Mouse (Mus musculus) intestine, embryonic 14.5 days (tissue): ENCODE results near the gene Igsf11. TPM values are rescaled to one million over a fixed set of nuclear protein-coding genes. Genes with fewer than 3 reads are reported as not detected.
"Not testable (repeated sequence)": the region's sequence is repeated elsewhere in the genome, so short reads cannot be mapped to it uniquely, and the experiment has no call there.

Experiments
- ATAC-seq: fragments of 200-750 bp; cut with Nextera tagmentation; replicated peaks from 2 replicates; pipeline ENCODE4 v1.8.0; 2017; ENCODE audit warnings: low read depth, moderate number of reproducible peaks, moderate TSS enrichment, moderate library complexity; ENCODE audit not compliant: low FRiP score, low TSS enrichment
- DNase-seq: peaks from one replicate; pipeline ENCODE4 v3.0.0-alpha.2; 2018; ENCODE audit warnings: low spot score
- H3K27ac ChIP-seq: fragments of 300-500 bp; sonication (generic); 2 replicates; pipeline ENCODE4 v1.5.1; 2014; ENCODE audit warnings: low read depth, mild to moderate bottlenecking, control low read depth
- H3K27me3 ChIP-seq: fragments of 300-500 bp; sonication (generic); replicated peaks from 2 replicates; pipeline ENCODE4 v1.6.1; 2014; ENCODE audit warnings: low read length, control low read depth; ENCODE audit not compliant: control insufficient read depth, insufficient read depth
- H3K36me3 ChIP-seq: fragments of 300-500 bp; sonication (generic); 2 replicates; pipeline ENCODE4 v1.6.1; 2014; ENCODE audit warnings: low read length, control low read depth; ENCODE audit not compliant: control insufficient read depth, insufficient read depth
- H3K4me1 ChIP-seq: fragments of 300-500 bp; sonication (generic); replicated peaks from 2 replicates; pipeline ENCODE4 v1.6.1; 2014; ENCODE audit warnings: low read length, control low read depth, mixed read lengths; ENCODE audit not compliant: control insufficient read depth, insufficient read depth
- H3K4me2 ChIP-seq: fragments of 300-500 bp; sonication (generic); 2 replicates; pipeline ENCODE4 v1.6.1; 2014; ENCODE audit warnings: low read length
- H3K4me3 ChIP-seq: fragments of 300-500 bp; sonication (generic); 2 replicates; pipeline ENCODE4 v1.5.1; 2014; ENCODE audit warnings: low read depth, low read length, control low read depth, mixed read lengths
- H3K9ac ChIP-seq: fragments of 300-500 bp; sonication (generic); 2 replicates; pipeline ENCODE4 v1.6.1; 2014; ENCODE audit warnings: mild to moderate bottlenecking, low read length
- H3K9me3 ChIP-seq: fragments of 300-500 bp; sonication (generic); 2 replicates; pipeline ENCODE4 v1.6.1; 2016; ENCODE audit warnings: low read length, control low read depth; ENCODE audit not compliant: control insufficient read depth
- WGBS: fragments of 180-500 bp; shearing (Covaris S2); extraction: QIAGEN DNeasy Blood & Tissue Kit; methylation state at CpG from one replicate; pipeline ENCODE4 v1.1.7; 2014; 5-methylcytosine and 5-hydroxymethylcytosine counted together
- polyA plus RNA-seq: library from polyadenylated mRNA; unstranded; fragments of >200 nt; fragmentation: Nextera tagmentation; extraction: Ambion mirVana; gene quantifications from 2 replicates; pipeline ENCODE4 v1.2.1, GENCODE M21; 2014

Igsf11 gene
- polyA plus RNA-seq, 1 experiment from 2014 or later, result 1.6 TPM

DNA sequence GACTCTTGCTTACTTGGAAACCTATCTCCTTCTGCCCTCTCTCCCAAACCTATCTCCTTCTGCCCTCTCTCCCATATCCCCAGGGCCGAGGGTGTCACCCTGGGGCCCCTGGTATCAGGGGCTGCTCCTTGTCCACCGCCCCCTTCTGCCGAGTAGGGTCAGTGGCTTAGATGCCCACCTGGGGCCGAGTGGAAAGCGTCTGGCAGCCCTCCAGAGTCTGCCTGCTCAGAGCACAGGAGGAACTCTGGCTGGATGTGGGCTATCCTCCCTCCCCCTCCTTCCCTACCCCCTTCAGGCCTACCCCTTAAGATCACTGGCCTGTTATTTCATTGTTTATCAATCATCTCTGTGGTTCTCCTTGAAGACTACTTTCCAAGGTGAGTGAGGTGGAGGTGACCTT lies 88.1 kb downstream of the Igsf11 start:
- Histone ChIP-seq H3K4me3 (no peak overlapping the region), H3K4me2 (no peak overlapping the region), H3K27me3 (no peaks in the 10 kb centered on the region), H3K27ac (no peak overlapping the region), H3K9me3 (no peaks in the 10 kb centered on the region), H3K9ac (no peak overlapping the region), H3K36me3 (no peaks in the 10 kb centered on the region), H3K4me1 (no peaks in the 10 kb centered on the region)
- 50% methylated on average over 5 of the region's 5 CpGs for WGBS
- ATAC-seq, result no peak
- DNase-seq, result no peak

DNA sequence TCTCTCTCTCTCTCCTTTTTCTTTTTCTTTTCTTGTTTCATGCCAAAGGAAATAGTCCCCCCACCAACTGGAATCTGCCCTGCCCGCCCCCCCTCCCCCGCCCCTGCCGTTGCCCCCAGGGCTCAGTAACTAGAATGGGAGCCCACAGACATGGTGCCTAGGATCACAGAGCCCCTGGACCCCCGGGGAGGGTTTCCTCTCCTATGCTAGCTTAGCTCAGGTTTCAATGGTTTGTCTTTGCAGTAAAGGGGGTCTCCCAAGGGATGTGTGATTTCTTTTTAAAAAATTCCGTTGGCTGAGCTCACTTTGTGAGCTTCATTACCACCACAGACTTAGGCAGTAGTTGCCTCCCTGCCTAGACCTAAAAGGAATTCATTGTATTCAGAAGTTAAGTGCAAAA lies 89.6 kb downstream of the Igsf11 start:
- Histone ChIP-seq H3K27me3 (no peaks in the 10 kb centered on the region), H3K4me2 (no peak overlapping the region), H3K27ac (no peak overlapping the region), H3K4me1 (peaks cover 6% of the 10 kb centered on the region; the same call in 1 of the 2 replicates), H3K9ac (no peak overlapping the region), H3K9me3 (no peaks in the 10 kb centered on the region), H3K36me3 (no peaks in the 10 kb centered on the region), H3K4me3 (no peak overlapping the region)
- ATAC-seq (no peak), DNase-seq (no peak)
- 14% methylated on average over 5 of the region's 5 CpGs for WGBS

DNA sequence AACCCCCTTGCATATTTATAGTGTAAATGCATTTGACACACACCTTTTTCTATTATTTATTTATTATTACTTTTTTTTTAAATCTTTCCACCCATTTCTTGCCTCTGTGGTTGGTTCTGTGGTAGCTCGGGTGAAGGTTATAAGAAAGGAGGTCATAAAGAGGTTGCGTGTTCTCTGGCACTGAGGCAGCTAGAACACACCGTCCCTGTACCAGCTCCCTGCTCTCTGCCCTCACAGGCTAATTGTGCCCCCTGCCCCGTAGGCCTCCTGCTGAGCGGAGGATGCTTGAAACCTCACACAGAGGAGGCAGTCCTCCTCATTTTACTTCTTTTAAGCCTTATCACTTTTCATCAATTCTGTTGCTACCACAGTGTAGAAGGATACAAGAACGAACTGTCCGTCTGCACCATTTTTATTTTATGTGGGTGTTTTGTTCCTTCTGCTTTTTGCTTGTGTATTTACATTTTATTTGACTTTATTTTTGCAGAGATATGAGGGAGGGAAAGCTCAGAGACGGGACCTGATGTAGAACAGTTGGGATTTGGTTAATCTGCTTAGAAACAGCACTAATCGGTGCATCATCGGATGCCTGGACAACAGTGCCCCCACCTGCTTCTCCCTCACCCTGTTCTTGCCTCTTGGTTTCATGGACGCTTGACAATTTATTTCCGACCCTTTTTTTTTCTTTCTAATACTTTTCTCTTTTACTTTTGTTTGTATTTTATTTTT lies 90.2 kb downstream of the Igsf11 start:
- H3K9ac ChIP-seq, result no peak overlapping the region
- no peak overlapping the region for H3K4me2 ChIP-seq
- peaks cover 6% of the 10 kb centered on the region; the same call in 1 of the 2 replicates for H3K4me1 ChIP-seq
- H3K27ac ChIP-seq, result no peak overlapping the region
- no peaks in the 10 kb centered on the region for H3K36me3 ChIP-seq
- no peak for DNase-seq
- WGBS, result 43% methylated on average over 12 of the region's 12 CpGs
- no peaks in the 10 kb centered on the region for H3K9me3 ChIP-seq
- no peak for ATAC-seq
- no peak overlapping the region for H3K4me3 ChIP-seq
- H3K27me3 ChIP-seq, result no peaks in the 10 kb centered on the region

DNA sequence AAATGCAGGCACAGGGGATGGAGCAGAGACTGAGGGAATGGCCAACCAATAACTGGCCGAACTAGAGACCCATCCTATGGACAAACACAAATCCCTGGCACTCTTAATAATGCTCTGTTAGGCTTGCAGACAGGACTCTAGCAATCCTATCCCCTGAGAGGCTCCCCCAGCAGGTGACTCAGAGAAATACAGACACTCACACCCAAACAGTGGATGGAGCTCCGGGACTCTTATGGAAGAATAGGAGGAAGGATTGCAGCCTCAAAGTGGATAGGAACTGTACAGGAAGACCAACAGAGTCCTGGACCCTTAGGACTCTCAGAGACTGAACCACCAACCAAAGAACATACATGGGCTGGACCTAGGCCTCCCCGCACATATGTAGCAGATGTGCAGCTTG lies 91.4 kb downstream of the Igsf11 start:
- not testable (repeated sequence) for H3K4me2 ChIP-seq, H3K36me3 ChIP-seq, H3K27ac ChIP-seq, H3K9ac ChIP-seq, ATAC-seq, H3K4me3 ChIP-seq, H3K27me3 ChIP-seq, DNase-seq, H3K9me3 ChIP-seq, H3K4me1 ChIP-seq
- 78% methylated on average over 3 of the region's 3 CpGs for WGBS

DNA sequence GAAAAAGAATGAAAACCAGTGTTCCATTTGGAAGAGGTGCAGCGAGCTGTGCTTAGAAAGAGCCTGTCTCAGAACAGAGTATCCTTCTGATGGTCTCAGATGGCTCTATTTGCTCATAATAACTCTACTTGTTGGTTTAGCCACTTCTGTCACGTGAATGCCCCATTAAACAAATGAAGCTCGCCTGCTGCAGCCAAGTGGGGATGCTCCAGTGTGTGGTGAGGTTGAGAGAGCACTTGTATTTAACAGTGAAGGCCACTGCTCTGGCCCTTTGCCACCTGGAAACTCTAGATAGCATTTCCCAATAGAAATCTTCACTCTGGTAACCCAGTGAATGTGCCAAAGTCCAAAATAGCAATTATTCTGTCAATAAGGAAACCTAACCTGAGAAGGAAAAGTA lies 92.9 kb downstream of the Igsf11 start:
- Histone ChIP-seq H3K4me3 (no peak overlapping the region), H3K27me3 (no peaks in the 10 kb centered on the region), H3K4me1 (peaks cover 6% of the 10 kb centered on the region; the same call in 1 of the 2 replicates), H3K4me2 (no peak overlapping the region), H3K36me3 (no peaks in the 10 kb centered on the region), H3K9me3 (no peaks in the 10 kb centered on the region), H3K9ac (no peak overlapping the region), H3K27ac (no peak overlapping the region)
- DNase-seq (no peak), ATAC-seq (no peak)
- 47% methylated on average over 3 of the region's 3 CpGs for WGBS

DNA sequence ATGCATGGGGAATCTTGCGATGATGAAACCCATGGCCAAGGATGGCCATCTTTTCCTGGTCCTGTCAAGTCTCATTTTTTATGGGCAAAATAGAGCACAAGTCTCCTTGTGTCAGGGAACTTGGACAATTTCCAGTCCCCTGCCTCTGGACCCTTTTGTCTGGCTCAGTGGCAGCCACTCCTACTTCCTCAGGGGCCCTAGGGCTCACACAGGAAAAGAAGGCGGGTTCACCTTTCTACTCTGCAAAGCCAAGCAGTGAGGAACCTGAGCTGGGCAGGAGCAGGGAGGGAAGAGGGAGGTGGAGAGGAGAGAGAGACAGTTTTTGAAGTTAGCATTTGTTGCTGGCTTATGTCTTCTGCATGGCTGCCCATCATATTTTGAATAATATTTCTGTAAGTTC lies 93.9 kb downstream of the Igsf11 start:
- Histone ChIP-seq H3K9ac (no peak overlapping the region), H3K27ac (no peak overlapping the region), H3K4me2 (no peak overlapping the region), H3K27me3 (no peaks in the 10 kb centered on the region), H3K36me3 (no peaks in the 10 kb centered on the region), H3K4me1 (peaks cover 6% of the 10 kb centered on the region; the same call in 1 of the 2 replicates), H3K4me3 (no peak overlapping the region), H3K9me3 (no peaks in the 10 kb centered on the region)
- 49% methylated on average over 2 of the region's 2 CpGs for WGBS
- no peak for ATAC-seq
- DNase-seq, result no peak

DNA sequence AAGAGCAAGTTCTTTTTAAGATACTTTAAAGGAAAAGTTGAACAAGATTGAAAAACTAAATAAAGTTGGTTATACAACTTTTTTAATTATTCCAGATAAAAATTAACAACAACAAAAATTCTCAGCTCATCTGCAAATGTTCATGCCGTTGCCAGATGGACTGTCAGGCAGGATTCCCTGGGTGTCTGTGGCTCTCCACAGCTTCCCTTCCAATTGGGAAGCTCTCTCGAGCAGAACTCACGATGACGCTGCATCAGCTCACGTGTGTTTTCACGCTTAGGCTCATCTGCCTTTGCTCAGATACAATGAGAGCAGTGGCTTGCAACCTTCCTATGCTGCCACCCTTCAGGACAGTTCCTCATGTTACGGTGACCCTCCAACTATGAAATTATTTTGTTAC lies 101.2 kb downstream of the Igsf11 start:
- no peak overlapping the region for H3K4me3 ChIP-seq
- 87% methylated on average over 7 of the region's 7 CpGs for whole genome bisulfite sequencing
- H3K4me2 ChIP-seq, result no peak overlapping the region
- H3K9ac ChIP-seq, result no peak overlapping the region
- no peaks in the 10 kb centered on the region for H3K36me3 ChIP-seq
- H3K27me3 ChIP-seq, result no peaks in the 10 kb centered on the region
- H3K9me3 ChIP-seq, result no peaks in the 10 kb centered on the region
- H3K27ac ChIP-seq, result no peak overlapping the region
- H3K4me1 ChIP-seq, result no peaks in the 10 kb centered on the region
- ATAC-seq (no peak), DNase-seq (no peak)

DNA sequence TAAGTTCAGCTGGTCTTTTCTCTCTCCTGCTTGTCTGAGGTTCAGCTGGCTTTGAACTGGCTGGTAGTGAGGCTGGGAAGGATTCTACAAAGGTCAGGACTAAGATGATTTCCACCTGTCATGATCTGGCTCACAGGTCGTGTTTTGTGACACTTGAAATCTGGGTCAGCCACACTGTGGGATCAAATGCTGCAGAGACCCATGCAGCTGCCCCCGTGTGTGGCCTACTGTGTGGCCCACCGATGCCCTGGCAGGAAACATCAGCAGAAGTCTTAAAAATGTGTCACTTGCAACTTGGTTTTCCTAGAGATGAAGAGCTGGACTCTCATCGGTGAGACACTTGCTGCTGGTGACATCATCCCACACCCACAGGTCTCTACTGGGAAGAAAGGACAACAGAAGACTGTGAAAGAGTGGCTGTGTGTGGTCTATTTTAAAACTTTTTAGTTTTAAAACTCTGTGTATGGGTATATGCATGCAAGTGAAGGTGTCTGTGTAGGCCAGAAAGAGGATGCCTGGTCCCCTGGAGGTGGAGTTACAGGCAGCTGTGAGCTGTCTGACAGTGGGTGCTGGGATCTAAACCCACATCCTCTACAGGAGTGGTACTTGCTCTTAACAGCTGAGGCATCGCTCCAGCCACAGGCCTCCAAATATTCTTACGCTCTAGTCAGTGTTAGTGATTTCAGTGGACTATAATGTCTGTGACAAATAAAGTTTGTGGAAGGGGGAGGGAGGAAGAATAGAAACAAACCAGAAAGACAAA lies 106.2 kb downstream of the Igsf11 start:
- no peaks in the 10 kb centered on the region for H3K36me3 ChIP-seq
- H3K9me3 ChIP-seq, result no peaks in the 10 kb centered on the region
- H3K27me3 ChIP-seq, result no peaks in the 10 kb centered on the region
- DNase-seq (no peak), ATAC-seq (no peak)
- H3K4me1 ChIP-seq, result no peaks in the 10 kb centered on the region
- H3K4me2 ChIP-seq, result no peak overlapping the region
- no peak overlapping the region for H3K4me3 ChIP-seq
- no peak overlapping the region for H3K27ac ChIP-seq
- 83% methylated on average over 6 of the region's 6 CpGs for WGBS
- no peak overlapping the region for H3K9ac ChIP-seq

DNA sequence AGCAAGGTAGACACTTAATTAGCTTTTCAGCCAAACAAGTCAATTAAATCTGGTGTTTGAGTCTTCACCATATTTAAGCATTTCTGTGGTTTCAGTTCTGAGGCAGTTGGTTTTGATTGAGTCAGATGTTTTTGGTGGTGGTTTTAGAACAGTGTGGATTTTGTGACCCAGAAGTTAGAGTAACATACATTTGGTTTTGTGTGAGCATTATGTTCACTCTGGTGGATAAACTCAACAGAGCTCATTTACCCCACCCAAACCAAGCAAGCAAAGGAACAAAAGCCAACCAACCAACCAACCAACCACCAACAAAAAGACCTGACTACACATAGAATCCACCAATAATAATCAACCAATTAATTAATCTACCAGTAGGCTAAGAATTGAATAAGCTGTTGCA lies 106.8 kb downstream of the Igsf11 start:
- Histone ChIP-seq H3K27ac (no peak overlapping the region), H3K4me1 (no peaks in the 10 kb centered on the region)
- ATAC-seq, result no peak

More for the DNA sequence above, 106.8 kb downstream of the Igsf11 start:
- H3K36me3 ChIP-seq, result no peaks in the 10 kb centered on the region
- H3K27me3 ChIP-seq, result no peaks in the 10 kb centered on the region
- no peak overlapping the region for H3K9ac ChIP-seq
- no peak overlapping the region for H3K4me2 ChIP-seq
- H3K4me3 ChIP-seq, result no peak overlapping the region
- no peaks in the 10 kb centered on the region for H3K9me3 ChIP-seq
- DNase-seq, result no peak
